Mouse (Mus musculus): ENCODE results near the gene Znrd1as.

- TF ChIP-seq CTCF (IDR thresholded peaks at IDR 0.05; ENCODE audit: low read depth), result no peak
- TF ChIP-seq EP300 (IDR thresholded peaks at IDR 0.05; ENCODE audit: low read depth), result no peak
Measured at GRCm38 (mm10) chr17:36930233-36930632, 28.2 kb upstream of the Znrd1as start.
